Mouse (Mus musculus) embryonic facial prominence, embryonic 11.5 days (tissue): ENCODE results near the gene Ptrh1. TPM values are rescaled to one million over a fixed set of nuclear protein-coding genes. Genes with fewer than 3 reads are reported as not detected.

Source experiments
- ATAC-seq: fragments of 200-750 bp; cut with Nextera tagmentation; replicated peaks from 2 replicates; pipeline ENCODE4 v1.8.0; 2017; ENCODE audit warnings: low read depth; ENCODE audit not compliant: insufficient number of reproducible peaks, low FRiP score, low TSS enrichment
- DNase-seq: peaks from one replicate; pipeline ENCODE4 v3.0.0-alpha.2; 2015; ENCODE audit warnings: low spot score
- H3K27ac ChIP-seq: fragments of 300-500 bp; sonication (generic); replicated peaks from 2 replicates; pipeline ENCODE4 v1.5.1; 2014; ENCODE audit warnings: mild to moderate bottlenecking, low read depth, low read length, control low read depth
- H3K27me3 ChIP-seq: fragments of 300-500 bp; sonication (generic); 2 replicates; pipeline ENCODE4 v1.6.1; 2014; ENCODE audit warnings: mild to moderate bottlenecking, low read length, moderate library complexity, mixed read lengths; ENCODE audit not compliant: control insufficient read depth, insufficient read depth
- H3K36me3 ChIP-seq: fragments of 300-500 bp; sonication (generic); replicated peaks from 2 replicates; pipeline ENCODE4 v1.6.1; 2014; ENCODE audit warnings: low read depth, mild to moderate bottlenecking, low read length, moderate library complexity, mixed read lengths; ENCODE audit not compliant: control insufficient read depth, insufficient read depth
- H3K4me1 ChIP-seq: fragments of 300-500 bp; sonication (generic); 2 replicates; pipeline ENCODE4 v1.6.1; 2014; ENCODE audit warnings: low read length, mixed read lengths; ENCODE audit not compliant: control insufficient read depth, insufficient read depth
- H3K4me2 ChIP-seq: fragments of 300-500 bp; sonication (generic); 2 replicates; pipeline ENCODE4 v1.6.1; 2014; ENCODE audit warnings: low read depth, mild to moderate bottlenecking, control low read depth, low read length, moderate library complexity
- H3K4me3 ChIP-seq: fragments of 300-500 bp; sonication (generic); 2 replicates; pipeline ENCODE4 v1.5.1; 2014; ENCODE audit warnings: low read depth, low read length, control low read depth
- H3K9ac ChIP-seq: fragments of 300-500 bp; sonication (generic); replicated peaks from 2 replicates; pipeline ENCODE4 v1.6.1; 2014; ENCODE audit warnings: mild to moderate bottlenecking, control low read depth, low read length
- H3K9me3 ChIP-seq: fragments of 300-500 bp; sonication (generic); replicated peaks from 2 replicates; pipeline ENCODE4 v1.6.1; 2016; ENCODE audit warnings: mild to moderate bottlenecking, low read length, inconsistent platforms, mixed read lengths; ENCODE audit not compliant: control insufficient read depth
- WGBS: fragments of 180-500 bp; shearing (Covaris S2); extraction: QIAGEN DNeasy Blood & Tissue Kit; methylation state at CpG from one replicate; pipeline ENCODE4 v1.1.7; 2014; 5-methylcytosine and 5-hydroxymethylcytosine counted together
- polyA plus RNA-seq: library from polyadenylated mRNA; unstranded; fragments of >200 nt; fragmentation: Nextera tagmentation; extraction: Ambion mirVana; gene quantifications from 2 replicates; pipeline ENCODE4 v1.2.1, GENCODE M21; 2014

The Ptrh1 gene
- polyA plus RNA-seq, 1 experiment from 2014 or later = 3.8 TPM

DNA sequence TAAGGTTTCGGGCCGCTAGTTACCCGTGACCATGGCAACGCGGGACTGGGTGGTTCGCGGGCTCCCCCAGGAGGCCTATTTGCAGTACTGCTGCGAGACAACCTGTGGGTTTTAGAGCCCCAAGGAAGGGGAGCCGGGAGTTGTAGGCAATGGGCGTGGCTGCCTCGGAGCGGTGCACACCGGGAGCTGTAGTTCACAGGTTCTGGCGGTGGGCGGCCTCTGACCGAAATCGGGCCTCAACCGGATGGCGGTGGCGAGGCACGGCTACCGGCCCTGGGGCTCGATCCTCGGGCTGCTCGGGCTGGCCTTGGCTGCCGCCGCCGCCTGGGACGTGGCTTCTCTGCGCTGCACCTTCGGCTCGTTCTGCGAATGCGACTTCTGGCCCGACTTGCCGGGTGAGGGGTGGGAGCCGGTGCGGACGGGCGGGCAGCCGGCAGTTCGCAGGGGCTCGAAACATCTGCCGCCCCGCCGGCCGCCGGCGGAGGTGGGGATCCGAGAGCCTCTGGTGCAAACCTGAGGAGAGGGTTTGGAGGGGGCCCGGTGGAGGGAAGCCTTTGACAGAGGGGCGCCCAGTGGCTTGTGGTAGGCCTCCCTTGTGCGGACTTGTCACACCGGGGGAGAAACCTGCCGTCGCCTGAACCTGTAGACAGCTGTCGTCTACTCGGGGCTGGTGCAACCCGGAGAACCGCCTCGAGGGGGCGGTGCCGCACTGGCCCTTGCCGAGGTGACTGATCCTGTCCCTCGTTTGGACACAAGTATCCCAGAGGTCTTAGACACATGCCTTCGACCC is 18.3 kb upstream of the Ptrh1 start, which contains the start of gene Tor2a:
Tor2a (plus strand) TSS at position 179 of the 790 bp plus-strand sequence.
- Histone ChIP-seq H3K4me3 (peak within 1 kb of the TSS; percentile 62), H3K9me3 (no peaks in the 10 kb centered on the region), H3K36me3 (peaks cover 6% of the 10 kb centered on the region), H3K9ac (peak within 1 kb of the TSS; percentile 82), H3K27ac (peak within 1 kb of the TSS; percentile 79), H3K27me3 (no peaks in the 10 kb centered on the region), H3K4me1 (no peaks in the 10 kb centered on the region), H3K4me2 (peak within 1 kb of the TSS; percentile 56)
- WGBS = under 1% methylated on average over 66 of the region's 66 CpGs
- ATAC-seq (peak; percentile 72), DNase-seq (peak; percentile 99)

DNA sequence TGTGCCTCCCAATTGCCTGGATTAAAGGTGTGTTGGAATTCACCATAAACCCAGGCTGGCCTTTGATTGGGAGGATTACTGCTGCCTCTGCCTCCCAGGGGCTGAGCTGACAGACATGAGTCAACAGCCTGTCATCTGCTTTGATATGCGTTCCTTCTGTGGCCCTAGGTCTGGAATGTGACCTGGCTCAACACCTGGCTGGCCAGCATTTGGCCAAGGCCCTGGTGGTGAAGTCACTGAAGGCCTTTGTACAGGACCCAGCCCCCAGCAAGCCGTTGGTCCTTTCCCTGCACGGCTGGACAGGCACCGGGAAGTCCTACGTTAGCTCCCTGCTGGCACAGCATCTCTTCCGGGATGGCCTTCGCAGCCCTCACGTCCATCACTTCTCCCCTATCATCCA is 17.1 kb upstream of the Ptrh1 start:
- Histone ChIP-seq H3K4me2 (no peak overlapping the region), H3K36me3 (peaks cover 3% of the 10 kb centered on the region), H3K27ac (no peak overlapping the region; the same call in 1 of the 2 replicates), H3K4me3 (no peak overlapping the region), H3K4me1 (no peaks in the 10 kb centered on the region), H3K9ac (no peak overlapping the region), H3K9me3 (no peaks in the 10 kb centered on the region), H3K27me3 (no peaks in the 10 kb centered on the region)
- 76% methylated on average over 8 of the region's 8 CpGs for WGBS
- no peak for ATAC-seq
- DNase-seq = no peak

- WGBS = 92% methylated on average over 2 of the region's 2 CpGs
- no peak overlapping the region for H3K4me3 ChIP-seq
- H3K9ac ChIP-seq = no peak overlapping the region
- DNase-seq = no peak
- H3K9me3 ChIP-seq = no peaks in the 10 kb centered on the region
- no peak overlapping the region; the same call in 1 of the 2 replicates for H3K27ac ChIP-seq
- no peaks in the 10 kb centered on the region for H3K27me3 ChIP-seq
- ATAC-seq = no peak
- H3K4me2 ChIP-seq = no peak overlapping the region
- peaks cover 3% of the 10 kb centered on the region for H3K36me3 ChIP-seq
- no peaks in the 10 kb centered on the region for H3K4me1 ChIP-seq
These were observed 16.6 kb upstream of the Ptrh1 start for GRCm38 (mm10) chr2:32759001-32759400.

DNA sequence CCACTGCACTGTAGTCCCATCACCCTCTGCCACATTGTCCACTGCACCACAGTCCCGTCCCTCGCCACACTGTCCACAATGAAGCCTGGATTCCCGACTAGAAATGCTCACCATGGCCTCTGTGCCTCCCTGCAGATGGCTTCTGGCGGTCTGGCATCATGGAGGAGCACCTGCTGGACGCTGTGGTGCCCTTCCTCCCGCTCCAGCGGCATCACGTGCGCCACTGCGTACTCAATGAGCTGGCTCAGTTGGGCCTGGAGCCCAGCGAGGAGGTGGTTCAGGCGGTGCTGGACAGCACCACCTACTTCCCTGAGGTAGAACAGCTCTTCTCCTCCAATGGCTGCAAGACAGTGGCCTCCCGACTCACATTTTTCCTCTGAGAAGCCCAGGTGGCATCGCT is 14.2 kb upstream of the Ptrh1 start:
- peaks cover 3% of the 10 kb centered on the region for H3K36me3 ChIP-seq
- no peak for DNase-seq
- 89% methylated on average over 14 of the region's 14 CpGs for WGBS
- H3K4me1 ChIP-seq = no peaks in the 10 kb centered on the region
- H3K9ac ChIP-seq = no peak overlapping the region
- H3K4me3 ChIP-seq = no peak overlapping the region
- H3K27me3 ChIP-seq = no peaks in the 10 kb centered on the region
- H3K9me3 ChIP-seq = no peaks in the 10 kb centered on the region
- H3K27ac ChIP-seq = no peak overlapping the region
- H3K4me2 ChIP-seq = no peak overlapping the region
- no peak for ATAC-seq

DNA sequence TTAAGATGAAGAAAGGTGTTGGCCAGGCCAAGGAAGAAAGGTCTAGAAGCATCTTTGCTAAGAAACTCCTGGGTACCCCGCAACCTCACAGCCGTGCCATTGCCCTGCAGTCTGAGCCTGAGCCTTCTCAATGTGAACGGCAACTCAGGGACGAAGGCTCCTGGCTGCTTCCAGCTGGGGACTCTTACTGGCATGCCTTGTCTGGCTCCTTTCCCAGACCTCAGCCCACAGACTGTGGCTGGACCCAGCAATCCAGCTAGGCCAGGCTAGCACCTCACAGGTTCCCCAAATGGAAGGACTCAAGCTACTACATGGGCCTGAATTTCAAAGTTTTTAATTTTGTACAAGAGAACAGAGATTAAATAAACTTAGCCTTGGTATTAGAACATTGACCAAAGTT is 13.7 kb upstream of the Ptrh1 start:
- no peak overlapping the region for H3K4me3 ChIP-seq
- no peak overlapping the region for H3K4me2 ChIP-seq
- no peak for DNase-seq
- H3K27me3 ChIP-seq = no peaks in the 10 kb centered on the region
- H3K36me3 ChIP-seq = peaks cover 3% of the 10 kb centered on the region
- H3K9me3 ChIP-seq = no peaks in the 10 kb centered on the region
- no peak for ATAC-seq
- no peaks in the 10 kb centered on the region for H3K4me1 ChIP-seq
- H3K9ac ChIP-seq = no peak overlapping the region
- WGBS = 95% methylated on average over 4 of the region's 4 CpGs
- H3K27ac ChIP-seq = no peak overlapping the region

DNA sequence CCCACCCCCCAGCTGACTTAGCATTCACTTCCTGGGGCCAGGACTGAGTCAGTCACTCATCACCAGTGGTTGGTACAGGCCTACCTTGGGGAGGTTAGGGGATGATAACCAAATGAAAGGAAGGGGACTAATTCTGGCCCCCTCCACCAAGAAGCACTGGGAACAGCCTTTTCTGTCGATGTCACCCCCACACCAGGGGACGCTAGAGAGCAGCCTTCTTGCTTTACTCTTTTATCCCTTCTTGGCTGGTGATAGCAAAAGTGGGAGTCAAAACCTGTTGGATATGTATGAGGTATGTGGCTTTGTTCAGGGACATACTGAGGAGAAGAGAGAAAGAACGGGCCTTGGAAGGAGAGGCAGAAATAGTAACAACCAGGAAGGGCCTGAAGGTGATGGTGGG is 12.2 kb upstream of the Ptrh1 start:
- Histone ChIP-seq H3K9ac (no peak overlapping the region), H3K4me2 (no peak overlapping the region), H3K4me3 (no peak overlapping the region), H3K4me1 (no peaks in the 10 kb centered on the region), H3K36me3 (peaks cover 3% of the 10 kb centered on the region), H3K27ac (no peak overlapping the region), H3K27me3 (no peaks in the 10 kb centered on the region), H3K9me3 (no peaks in the 10 kb centered on the region)
- no peak for DNase-seq
- no peak for ATAC-seq
- WGBS = 77% methylated on average over 3 of the region's 3 CpGs

GRCm38 (mm10) chr2:32767241-32767640 is 8.3 kb upstream of the Ptrh1 start:
- Histone ChIP-seq H3K9me3 (no peaks in the 10 kb centered on the region), H3K4me2 (no peak overlapping the region), H3K27me3 (no peaks in the 10 kb centered on the region), H3K4me3 (no peak overlapping the region), H3K27ac (no peak overlapping the region), H3K4me1 (no peaks in the 10 kb centered on the region), H3K36me3 (no peaks in the 10 kb centered on the region; the same call in 1 of the 2 replicates), H3K9ac (no peak overlapping the region)
- no peak for ATAC-seq
- no peak for DNase-seq
- 73% methylated on average over 12 of the region's 12 CpGs for WGBS

DNA sequence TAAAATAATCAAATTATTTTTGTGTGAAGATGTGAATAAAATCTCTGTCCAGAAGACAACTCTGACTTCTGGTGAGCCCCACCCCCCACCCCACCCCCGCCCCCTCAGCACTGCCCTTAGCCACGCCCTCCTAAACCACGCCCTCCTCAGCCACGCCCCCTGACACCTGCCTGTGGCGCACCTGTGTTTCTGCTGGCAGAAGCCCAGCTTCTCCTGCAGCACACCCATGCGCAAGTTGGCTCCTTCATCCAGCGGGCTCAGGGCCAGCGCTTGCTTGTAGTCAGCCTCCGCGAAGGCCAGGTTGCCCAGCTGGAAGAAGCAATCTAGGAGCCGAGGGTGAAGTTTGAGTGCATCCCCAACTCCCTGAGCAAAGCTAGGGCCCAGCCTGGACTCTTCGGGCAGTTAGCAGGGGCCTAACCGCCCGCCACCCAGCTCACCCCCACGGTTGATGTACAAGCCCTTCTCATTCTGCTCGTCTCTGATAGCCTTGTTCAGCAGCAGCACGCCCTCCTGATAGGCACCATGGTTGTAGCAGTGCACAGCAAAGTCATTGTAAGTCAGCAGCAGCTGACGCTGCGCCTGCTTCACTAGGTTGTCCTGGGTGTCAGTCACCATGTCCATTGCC is 6.8 kb upstream of the Ptrh1 start:
- Histone ChIP-seq H3K4me3 (no peak overlapping the region), H3K4me2 (no peak overlapping the region), H3K9ac (no peak overlapping the region), H3K27me3 (no peaks in the 10 kb centered on the region), H3K27ac (no peak overlapping the region), H3K4me1 (no peaks in the 10 kb centered on the region), H3K9me3 (no peaks in the 10 kb centered on the region), H3K36me3 (no peaks in the 10 kb centered on the region)
- no peak for ATAC-seq
- no peak for DNase-seq
- WGBS = 50% methylated on average over 19 of the region's 19 CpGs
